Mouse (Mus musculus) liver, postnatal 0 days (tissue): ENCODE results near the gene Phactr4.

ENCODE experiments used
- CTCF ChIP-seq: sonication (generic); IDR thresholded peaks from 2 replicates; pipeline ENCODE4 v1.5.1; 2016; ENCODE audit warnings: antibody characterized with exemption, low read depth
- EP300 ChIP-seq: IDR thresholded peaks from 2 replicates; pipeline ENCODE4 v1.6.1; 2016; ENCODE audit warnings: antibody characterized with exemption, low read depth, mild to moderate bottlenecking

- TF ChIP-seq CTCF (no peak), EP300 (no peak)
Observed at GRCm38 (mm10) chr4:132355403-132355802, 66.9 kb downstream of the Phactr4 start.
